Mouse (Mus musculus) G1E (cell line): ENCODE measurements around the gene Il10.

ENCODE experiments used
- CTCF ChIP-seq: IDR thresholded peaks from 2 replicates; pipeline ENCODE4 v1.5.1; 2012; ENCODE audit warnings: low read depth, low read length, inconsistent platforms, mixed read lengths
- GATA1 ChIP-seq: IDR thresholded peaks from 2 replicates; pipeline ENCODE4 v1.6.1; 2012; ENCODE audit warnings: borderline replicate concordance, low read length, inconsistent platforms, mixed read lengths
- POLR2AphosphoS5 ChIP-seq: IDR thresholded peaks from 2 replicates; pipeline ENCODE4 v1.6.1; 2012; ENCODE audit warnings: low read depth, low read length, inconsistent platforms; ENCODE audit not compliant: insufficient replicate concordance

DNA sequence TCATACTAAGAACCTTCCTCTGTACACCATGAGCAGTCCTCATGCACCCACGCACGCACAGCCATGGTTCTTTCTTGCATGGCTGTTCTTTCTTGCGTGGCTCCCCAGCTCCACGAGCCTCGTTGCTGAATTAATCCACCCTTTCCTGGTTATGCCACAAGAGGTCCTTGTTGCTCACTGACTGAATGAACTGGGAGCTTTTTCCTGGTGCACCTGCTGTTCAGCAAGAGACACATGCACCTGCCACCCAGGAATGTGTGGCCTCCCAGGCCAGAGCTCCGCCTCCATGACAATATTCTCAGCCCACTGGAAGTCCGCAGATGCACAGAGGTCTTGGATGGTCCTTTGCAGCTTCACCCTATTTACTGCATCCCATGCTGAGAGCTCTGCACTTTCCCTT, 35.2 kb upstream of the Il10 start:
- TF ChIP-seq POLR2AphosphoS5 = no peak
- TF ChIP-seq GATA1 = no peak
- TF ChIP-seq CTCF = no peak
